Mouse (Mus musculus) G1E (cell line): ENCODE measurements around the gene Iqch.

Experiments
- CTCF ChIP-seq: IDR thresholded peaks from 2 replicates; pipeline ENCODE4 v1.5.1; 2012; ENCODE audit warnings: low read depth, low read length, inconsistent platforms, mixed read lengths
- GATA1 ChIP-seq: IDR thresholded peaks from 2 replicates; pipeline ENCODE4 v1.6.1; 2012; ENCODE audit warnings: borderline replicate concordance, low read length, inconsistent platforms, mixed read lengths
- POLR2AphosphoS5 ChIP-seq: IDR thresholded peaks from 2 replicates; pipeline ENCODE4 v1.6.1; 2012; ENCODE audit warnings: low read depth, low read length, inconsistent platforms; ENCODE audit not compliant: insufficient replicate concordance
- TAL1 ChIP-seq: conservative IDR thresholded peaks from 2 replicates; pipeline ENCODE4 v1.6.1; 2012; ENCODE audit warnings: low read depth, low read length, inconsistent platforms, mixed read lengths

DNA sequence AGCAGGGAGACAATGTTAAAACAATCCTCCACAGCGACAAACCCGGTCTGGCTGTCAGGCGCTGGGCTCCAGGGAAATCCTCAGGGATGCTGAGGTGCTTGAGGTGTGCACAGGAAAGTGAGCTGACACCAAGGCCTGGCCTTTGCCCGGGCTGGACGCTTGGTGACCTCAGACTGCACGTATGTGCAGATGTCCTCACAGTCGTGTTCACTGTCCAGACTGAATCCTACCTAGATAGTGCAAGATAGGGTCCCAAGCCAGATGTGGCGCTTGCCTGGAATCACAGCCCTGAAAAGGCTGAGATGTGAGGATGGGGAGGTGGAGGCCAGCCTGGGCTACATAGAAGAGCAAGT lies 202.9 kb downstream of the Iqch start:
- no peak for TF ChIP-seq CTCF
- no peak for TF ChIP-seq TAL1
- no peak for TF ChIP-seq GATA1
- TF ChIP-seq POLR2AphosphoS5, result no peak
